Mouse (Mus musculus): ENCODE measurements at regions not wholly inside any gene's neighbourhood (a gene's known extent, or its start where the extent isn't known, plus 50 kb on each side); places are given as distances from the start of the nearest gene placed in this dataset.
A peak's percentile ranks its signal among the peaks of the same experiment; 100 is the strongest.
"Not testable (repeated sequence)": the region's sequence is repeated elsewhere in the genome, so short reads cannot be mapped to it uniquely, and the experiment has no call there.

DNA sequence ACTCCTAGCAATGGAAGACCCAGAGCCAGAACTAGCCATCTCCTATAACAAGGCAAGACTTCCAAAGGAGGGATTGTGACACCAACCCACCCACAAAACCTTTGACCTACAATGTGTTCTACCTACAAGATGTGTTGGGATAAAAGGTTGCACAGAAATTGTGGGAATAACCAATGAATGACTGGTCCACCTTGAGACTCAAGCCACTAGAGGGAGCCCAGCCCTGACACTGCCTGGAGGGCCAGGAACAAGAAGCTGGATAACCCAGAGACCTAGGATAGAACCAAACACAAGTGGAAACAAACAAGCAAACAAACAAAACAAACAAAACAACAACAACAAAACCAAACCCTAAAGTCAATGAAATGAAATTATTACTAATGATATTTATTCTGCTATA is 288.8 kb downstream of the Dchs2 start:
- peak; percentile 66 for DNase-seq (ENCODE audit: low read depth, low spot score)

DNA sequence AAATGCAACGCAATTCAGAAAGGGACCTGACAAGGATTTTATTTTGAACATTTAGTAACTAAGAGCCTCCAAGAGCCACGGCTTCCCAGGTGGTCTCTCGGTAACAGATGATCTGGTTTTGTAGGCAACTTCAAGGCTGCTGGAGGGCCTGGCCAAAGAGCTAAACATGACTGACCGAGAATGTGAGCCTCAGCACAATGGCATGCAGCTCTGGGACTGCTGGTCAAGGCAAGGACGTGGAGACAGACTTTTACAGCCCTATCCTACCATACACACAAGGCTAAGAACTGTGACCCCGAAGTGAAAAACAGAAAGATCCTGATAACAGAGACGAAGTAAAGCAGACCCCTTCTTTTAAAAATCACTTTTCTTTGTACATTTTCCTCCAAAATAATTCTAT is 296.5 kb downstream of the Dchs2 start:
- DNase-seq (ENCODE audit: low read depth, low spot score) = no peak

DNA sequence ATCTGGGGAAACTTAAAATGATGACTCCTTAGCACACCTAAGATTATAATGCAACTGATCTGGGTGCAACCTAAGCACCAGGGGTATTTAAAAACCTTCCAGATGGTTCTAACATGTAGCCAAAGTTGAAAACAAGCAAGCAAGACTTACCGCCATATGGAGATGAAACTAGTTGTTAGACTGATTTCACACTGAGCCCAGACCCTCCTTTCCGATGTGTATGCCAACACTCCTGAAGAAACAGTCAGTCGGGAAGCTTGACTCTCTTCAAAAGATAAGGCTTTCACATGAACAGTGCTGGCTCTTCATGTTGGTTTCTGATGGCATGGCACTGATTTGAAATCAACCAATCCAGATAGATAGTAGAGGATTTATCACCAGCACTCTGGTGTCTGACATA is 301.6 kb downstream of the Dchs2 start:
- no peak for DNase-seq (ENCODE audit: low read depth, low spot score)

DNA sequence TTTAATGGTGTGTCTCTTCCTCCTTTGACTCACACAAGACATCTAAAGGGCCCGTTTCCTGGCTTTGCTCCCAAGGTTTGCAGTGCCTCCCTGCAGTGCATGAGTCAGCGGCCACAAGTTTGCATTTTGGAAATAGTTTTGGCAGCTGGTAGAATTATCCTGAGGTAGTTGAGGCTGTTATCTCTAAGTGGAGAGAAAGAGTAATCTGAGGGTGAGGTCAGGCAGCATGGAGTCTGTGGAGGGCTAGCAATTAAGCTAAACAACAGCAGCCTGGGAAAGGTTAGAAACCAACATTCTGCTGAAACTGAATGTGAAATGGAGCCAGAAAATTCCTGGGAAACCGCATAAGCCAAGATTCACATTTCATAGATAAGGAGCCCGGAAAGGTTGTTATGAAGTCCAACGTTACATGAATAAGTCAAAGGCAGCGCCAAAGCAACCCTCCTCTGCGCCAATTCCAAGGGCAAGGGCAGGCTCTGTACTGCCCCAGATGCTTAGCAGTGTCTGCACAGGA is 318.5 kb downstream of the Dchs2 start:
- DNase-seq (ENCODE audit: low read depth, low spot score) = peak; percentile 99

DNA sequence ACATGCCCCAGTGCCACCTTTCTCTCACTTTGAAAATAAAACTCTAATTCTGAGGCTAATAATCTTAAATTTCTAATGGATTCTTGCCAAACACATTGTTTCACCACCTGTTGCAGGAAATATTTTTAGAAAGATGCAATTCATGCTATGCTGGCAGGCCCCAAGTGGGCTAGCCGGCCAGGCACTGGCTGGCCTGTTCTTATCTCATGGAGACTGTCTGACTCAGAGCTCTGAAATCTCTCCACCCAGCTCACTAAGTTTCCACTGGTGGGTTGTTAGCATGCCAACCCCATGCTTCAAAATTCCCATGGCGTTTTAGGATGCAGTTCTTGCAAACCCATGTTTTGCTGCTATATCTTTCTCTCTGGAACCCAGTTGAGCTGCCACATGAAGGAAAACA is 315.5 kb upstream of the Sfrp2 start:
- peak; percentile 83 for DNase-seq (ENCODE audit: low read depth, low spot score)

DNA sequence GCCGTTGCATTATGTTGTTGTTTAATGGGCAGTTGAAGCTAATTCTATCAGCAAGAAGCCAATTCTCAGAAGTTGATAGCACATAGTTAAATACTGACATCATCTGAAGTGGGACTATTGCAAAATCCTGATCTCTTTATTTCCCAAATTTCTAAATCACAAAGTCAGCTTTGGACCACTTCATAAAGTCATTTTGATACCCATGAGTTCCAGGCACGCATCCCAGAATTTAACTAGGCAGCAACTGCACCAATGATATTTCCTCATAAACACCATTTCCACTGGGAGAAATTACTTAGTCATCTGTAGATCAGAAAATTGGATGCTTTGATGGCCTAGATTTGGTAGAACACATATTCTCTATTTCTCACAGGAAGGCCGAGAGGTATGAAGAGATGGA is 314.8 kb upstream of the Sfrp2 start:
- DNase-seq (ENCODE audit: low read depth, low spot score) = peak; percentile 61

DNA sequence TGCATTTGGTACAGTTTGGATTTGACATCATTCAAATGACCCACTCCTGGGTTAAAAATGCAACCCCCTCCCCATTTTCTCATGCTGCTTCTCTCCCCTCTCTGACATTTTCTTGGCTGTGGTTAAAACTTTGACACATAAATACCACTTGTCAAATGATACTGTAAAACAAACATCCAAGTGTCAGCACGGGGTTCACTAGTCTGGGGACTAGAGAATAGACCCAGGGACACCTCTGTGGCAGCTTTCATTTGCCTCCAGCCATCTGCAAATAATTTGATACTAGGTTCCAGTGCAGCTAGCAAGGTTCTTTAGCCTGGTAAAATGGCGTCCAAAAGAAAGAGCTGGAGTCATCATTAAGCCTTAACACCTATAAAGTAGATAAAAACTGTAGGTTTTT is 312.7 kb upstream of the Sfrp2 start:
- no peak for DNase-seq (ENCODE audit: low read depth, low spot score)

DNA sequence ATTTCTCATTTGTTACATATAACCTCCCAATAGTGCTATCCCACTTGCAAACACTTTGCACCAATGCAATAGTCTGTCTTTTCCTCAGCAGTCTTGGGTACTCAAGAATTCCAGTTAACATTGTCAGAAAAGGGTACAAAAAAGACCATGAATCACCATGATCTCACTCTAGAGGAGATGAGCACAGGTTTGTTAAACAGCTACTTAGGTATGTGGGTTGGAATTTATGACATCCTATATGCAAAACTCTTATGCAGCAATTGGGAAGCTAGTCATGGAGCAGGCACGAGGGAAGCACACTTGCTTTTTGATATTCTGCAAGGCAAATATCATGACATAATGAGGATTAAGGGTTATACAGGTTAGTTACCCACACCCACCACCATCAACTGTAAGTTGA is 307.7 kb upstream of the Sfrp2 start:
- DNase-seq (ENCODE audit: low read depth, low spot score) = peak; percentile 51

DNA sequence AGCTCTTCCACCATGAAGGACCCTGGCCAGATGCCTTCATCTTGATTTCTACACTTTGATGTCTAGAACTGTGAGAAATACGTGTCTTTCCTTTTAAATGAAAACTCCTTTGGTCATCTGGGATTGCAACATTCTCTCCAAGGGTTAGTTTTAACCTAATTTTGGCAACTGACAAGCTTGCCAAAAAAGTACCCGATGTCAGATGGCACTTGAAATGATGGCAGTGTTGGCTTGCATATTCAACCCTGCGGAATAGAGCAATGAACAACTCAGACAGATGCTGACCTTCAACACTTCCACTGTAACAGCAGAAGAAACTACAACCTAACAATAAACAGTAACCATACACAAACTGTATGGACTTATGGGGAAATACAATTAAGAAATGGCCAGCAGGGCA is 286.9 kb upstream of the Sfrp2 start:
- no peak for DNase-seq (ENCODE audit: low read depth, low spot score)

DNA sequence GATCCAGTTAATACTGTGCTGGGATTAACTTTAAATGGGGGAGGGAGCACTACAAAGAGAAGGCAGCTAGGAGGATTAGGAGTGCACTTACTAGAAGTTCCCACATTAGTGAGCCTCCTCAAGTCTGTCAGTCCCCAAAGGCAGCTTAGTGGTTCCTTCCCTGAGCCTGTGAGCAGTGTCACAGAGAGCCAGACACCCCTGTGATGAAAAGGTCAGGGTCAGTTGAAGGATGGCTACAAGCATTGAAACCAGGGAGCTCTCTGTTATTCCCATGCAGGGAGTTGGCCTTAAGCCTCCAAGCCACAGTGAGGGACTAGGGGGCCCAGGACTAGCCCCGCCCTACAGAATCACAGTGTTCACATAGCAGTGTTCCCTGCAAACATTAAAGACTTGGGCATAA is 285.9 kb upstream of the Sfrp2 start:
- DNase-seq (ENCODE audit: low read depth, low spot score) = no peak

DNA sequence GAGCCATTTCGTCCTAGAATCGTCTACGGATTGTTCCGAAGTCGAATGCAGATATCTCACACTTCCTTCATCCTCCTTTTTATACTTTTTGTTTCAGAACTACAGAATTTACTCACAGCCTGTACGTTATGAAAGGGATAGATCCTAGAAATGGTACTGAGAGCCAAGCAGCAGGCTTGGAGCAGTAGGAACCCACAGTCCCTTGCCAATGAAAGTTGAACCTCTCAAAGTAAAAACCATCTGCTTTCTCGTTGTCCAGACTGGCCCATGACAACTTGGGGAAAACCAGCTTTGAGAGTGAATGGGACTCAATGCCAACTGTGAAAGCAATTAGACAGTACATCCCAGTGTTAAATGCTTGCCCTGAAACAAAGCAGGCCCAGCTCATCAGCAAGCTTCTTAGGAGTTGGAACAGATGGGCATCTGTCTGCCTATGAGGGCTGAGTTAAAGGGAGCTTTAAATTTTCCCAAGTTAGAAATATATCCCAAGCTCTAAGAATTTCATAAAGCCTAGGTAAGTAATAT is 279.9 kb upstream of the Sfrp2 start:
- DNase-seq (ENCODE audit: low read depth, low spot score) = no peak

DNA sequence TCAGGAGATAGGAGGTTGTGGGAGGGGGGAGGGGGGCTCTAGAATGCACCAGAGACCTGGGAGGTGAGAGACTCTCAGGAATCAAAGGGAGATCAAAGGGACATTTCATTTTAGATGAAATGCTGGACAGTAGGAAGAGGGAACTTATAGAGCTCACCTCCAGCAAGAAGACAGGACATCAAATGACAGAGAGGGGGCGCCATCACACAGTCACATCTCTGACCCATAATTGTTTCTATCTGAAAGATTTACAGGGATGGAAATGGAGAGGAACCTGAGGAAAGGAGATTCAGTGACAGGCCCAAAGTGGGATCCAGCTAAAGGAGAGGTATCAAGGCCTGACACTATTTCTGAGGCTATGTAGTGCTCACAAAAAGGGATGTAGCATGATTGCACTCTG is 270.5 kb upstream of the Sfrp2 start:
- peak; percentile 16 for DNase-seq (ENCODE audit: low read depth, low spot score)

DNA sequence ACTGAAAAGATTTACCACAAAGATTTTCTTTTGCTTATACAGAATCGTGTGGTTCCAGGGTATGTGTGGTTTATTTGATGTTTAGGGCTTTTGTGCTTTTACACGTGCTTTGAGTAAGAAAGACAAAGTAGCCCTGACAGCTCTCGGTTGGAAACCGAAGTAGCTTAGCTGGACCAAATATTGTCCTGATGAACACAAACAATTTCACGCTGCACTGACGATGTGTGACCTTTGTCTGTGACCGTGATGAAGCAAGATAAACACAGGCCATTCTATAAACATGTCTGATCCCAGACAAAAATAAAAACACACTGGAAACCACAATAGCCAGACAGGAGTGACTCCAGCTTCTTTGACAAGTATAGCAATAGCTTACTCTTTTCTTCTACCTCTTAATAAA is 262.2 kb upstream of the Sfrp2 start:
- DNase-seq (ENCODE audit: low read depth, low spot score) = no peak

DNA sequence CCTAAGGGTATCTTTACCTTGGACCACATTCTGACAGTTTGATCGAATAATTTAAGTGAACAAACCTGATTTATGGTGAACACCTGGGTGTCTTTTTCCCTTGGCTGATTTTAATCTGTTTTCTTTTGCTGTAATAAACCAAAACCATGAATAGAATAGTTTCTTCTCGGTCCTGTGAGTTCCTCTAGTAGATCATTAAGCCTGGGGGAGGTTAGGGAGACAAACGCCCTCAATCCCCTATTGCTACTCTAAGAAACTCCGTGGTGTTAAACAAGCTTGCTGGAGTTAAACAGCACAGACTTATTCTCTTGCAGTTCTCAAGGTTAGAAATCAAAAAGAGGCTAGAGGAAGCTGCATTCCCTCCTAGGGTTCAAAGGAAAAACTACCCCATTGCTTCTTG is 249.5 kb upstream of the Sfrp2 start:
- DNase-seq (ENCODE audit: low read depth, low spot score) = no peak

DNA sequence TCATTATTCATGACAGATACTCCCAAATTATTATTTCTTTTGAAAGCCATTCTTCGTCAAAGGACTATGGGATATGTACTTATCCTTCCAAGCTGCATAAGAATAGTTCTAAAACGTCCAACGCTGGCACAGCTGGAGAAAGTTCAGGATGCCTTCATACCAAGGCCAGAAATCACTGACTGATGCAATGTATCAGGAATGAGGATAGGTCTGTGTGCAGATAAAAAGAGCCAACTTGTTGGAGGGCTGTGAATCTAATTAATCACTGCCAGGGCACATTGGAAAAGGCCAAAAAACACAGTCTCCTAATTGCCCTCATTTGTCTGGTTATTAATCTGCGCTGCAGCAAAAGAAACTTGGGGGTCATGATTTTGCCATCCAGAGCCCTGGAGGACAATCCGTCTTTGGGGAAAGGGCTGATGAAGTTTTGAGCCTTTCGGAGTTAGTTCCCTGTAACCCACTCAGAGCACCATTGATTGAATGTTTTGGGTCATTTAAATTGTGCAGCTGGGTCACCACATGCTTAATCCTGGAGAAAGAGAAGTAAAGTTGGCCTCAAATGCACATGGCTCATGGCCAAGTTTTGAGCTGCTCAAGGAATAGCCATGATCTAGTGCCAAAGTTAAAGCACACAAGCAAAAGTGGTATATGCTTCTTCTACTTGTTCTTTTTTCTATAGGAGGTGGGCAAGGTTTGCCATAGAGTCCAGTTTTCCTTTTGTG is 248.0 kb upstream of the Sfrp2 start:
- peak; percentile 61 for DNase-seq (ENCODE audit: low read depth, low spot score)

DNA sequence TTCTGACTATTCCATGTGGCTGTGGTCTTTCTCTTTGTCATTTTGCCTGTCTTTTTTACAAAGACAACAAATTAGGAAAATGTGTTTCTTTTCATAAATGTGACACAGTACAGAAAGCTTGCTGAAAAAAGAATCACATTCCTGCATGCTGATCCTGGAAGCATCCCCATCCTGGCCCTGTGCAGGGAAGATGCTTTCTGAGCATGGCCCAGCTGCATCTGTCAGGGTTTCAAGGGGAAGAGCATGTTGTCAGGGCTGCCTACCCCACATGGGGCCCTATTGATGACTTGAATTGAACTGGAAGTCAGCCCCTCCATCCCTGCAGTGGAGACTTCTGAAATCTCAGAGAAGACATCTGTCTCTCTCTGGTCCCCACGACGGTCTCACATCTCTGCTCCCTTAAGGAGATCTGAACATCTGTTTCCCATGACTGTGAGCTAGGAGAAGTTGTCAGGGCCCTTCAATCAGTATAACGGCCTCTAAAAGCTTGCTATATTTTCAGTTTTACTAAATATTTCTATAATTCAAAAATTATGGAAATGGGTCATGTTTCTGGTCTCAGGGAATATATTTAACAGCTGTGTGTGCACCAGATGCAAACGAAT is 235.8 kb upstream of the Sfrp2 start:
- DNase-seq (ENCODE audit: low read depth, low spot score) = no peak

DNA sequence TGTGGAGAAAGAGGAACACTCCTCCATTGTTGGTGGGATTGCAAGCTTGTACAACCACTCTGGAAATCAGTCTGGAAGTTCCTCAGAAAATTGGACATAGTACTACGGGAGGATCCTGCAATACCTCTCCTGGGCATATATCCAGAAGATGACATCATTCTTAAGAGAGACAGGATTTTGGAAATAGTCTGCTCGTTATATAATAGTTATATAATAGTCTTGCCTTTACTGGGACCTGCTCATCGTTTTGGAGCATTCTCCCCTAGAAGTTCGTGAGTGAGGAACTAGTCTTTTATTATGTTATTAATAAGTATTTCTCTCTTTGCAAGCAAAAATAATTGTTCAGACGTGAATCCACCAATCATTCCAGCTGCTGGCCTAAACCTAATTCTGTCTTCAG is 229.5 kb upstream of the Sfrp2 start:
- not testable (repeated sequence) for DNase-seq (ENCODE audit: low read depth, low spot score)

DNA sequence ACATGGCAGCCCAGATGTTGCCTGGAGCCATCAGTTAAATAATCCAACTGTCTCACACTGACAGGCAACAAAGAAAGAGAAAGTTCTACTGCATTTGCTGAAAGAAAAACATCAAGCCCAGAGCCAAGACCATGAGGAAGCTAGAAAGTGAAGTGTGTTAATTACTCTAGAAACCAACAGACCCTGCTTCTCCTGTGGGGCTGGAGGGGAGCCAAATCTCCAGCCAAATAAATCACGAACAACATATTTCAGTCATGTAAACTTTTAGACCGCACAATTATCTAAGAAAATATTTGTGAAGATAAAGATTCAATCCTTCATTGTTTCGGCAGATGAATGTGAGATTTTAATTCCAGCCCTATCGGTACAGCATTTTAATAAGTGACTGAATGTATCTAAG is 228.9 kb upstream of the Sfrp2 start:
- no peak for DNase-seq (ENCODE audit: low read depth, low spot score)

DNA sequence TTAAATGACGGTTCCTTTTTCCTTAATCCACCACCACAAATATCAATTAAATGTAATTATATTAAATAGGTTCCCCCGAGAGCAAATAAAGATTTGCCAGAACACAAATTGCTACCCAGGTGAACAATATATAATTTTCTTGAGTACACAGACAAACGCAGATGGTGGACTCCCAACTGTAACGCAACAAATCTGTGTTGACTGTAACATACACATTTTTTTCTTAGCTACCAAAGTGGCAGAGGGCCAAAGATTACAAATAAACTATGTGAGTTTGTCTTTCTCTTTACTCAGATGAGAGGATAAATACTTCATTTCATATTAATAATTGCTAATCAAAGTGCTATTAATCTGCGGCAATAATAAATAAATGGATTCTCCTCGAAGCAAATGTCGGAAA is 228.4 kb upstream of the Sfrp2 start:
- DNase-seq (ENCODE audit: low read depth, low spot score) = no peak

DNA sequence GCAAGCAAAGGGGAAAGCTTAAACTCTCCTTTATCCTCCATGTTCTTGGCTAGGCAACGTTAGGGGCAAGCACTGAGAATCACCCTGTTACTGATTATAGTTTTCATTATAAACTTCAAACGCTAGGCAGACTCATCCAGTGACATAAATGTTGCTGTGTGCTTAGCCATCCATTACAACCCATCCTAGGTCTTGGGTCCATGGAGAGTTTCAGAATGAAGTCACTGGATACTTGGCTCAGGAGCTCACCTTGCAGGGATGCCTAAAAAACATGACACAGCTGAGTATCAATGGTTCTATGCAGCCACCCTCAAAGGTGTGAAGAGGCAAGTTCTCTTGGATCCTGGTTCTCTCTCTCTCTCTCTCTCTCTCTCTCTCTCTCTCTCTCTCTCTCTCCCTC is 227.2 kb upstream of the Sfrp2 start:
- no peak for DNase-seq (ENCODE audit: low read depth, low spot score)

DNA sequence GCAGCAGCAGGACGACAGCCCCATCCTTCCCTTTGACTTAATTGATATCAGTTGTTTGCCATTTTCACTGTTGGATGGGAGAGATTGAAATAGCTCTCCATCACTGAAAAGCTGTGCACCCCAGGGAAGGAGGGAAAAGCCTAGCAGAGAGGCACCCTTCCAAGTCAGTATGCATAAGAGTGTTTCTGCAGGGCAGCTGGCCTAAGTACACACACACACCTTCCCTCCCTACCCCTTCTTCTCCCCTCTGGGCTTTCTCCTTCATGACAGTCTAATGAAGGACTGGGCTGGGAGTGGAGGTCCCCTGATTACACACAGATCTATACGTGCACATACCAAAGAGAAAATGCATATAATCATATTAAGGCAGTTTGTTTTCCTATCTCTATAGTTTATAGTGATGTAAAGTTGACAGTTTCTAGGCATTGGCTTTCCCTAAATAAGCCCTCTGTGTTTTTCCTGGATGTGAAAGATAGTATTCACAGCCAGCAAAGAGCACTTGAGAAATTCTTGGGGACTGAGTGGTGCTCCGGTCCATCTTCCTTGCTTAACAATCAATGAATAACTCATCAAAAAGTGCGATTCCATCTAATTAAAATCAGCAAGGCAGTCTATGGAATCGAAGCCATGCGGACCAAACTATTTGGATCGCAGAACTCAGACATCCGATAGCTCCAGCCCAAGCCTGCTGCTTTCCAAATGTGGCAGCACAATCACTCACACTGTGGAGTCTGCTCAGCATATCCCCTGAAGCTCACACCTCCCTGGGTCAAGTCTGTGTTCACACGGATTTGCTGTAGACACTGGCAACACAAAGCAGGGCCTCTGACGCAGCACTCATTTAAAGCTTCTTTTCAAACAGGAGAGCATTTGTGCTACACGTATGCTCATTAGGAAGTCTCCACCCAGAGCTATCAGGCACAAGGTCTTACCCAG is 224.9 kb upstream of the Sfrp2 start:
- DNase-seq (ENCODE audit: low read depth, low spot score) = no peak

DNA sequence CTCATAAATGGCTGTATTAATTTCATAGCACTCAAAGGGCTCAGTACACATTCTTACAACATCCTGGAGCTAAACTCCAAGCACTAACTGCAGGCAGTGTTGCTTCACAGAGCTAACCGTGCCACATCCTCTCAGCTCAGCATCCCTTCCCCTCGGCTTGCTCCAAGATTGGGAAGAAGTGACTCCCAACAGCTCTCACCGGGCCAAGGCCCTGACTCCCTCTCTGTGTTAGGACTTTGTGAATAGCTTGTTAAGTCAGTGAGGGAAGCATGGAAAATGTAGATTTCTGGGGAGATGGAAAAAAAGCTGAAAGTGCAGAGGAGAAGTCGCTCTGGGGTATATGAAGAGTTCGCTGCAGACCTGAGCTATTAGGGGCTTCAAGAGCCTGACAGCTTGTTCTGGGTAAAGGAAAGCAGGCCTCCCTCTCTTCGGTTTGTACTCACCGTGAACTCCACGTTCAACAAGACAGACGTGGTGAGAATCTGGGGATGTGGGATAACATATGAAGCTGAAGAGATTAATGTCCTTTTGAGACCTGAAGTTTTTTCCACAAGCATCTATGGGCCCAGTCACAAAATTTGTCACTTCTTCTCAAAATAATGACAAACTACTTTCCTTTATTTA is 213.5 kb upstream of the Sfrp2 start:
- DNase-seq (ENCODE audit: low read depth, low spot score) = no peak

Data from 3T3-L1 (cell line).